22 mouse cellular contexts compared by ENCODE assay signal in genomic region chr2:18833024-18833590, GRCm38 (mm10).
"Had no signal": no experiment of that assay in that cellular context is flagged by ENCODE, and none has a peak within 500 bp of the region (broad histone marks: within the 10 kb centered on the region; RNA-seq: fewer than 3 reads in every experiment).

No protein-coding gene starts in this region.

- H3K4me1 ChIP-seq: kidney, embryonic 15.5 days; liver, embryonic 13.5 days; midbrain, embryonic 12.5 days; midbrain, embryonic 15.5 days; neural tube, embryonic 13.5 days; stomach, embryonic 15.5 days had no signal

- H3K36me3 ChIP-seq: kidney, embryonic 15.5 days; liver, embryonic 13.5 days; midbrain, embryonic 12.5 days; midbrain, embryonic 15.5 days; neural tube, embryonic 13.5 days; stomach, embryonic 15.5 days had no signal

- H3K9me3 ChIP-seq: kidney, embryonic 15.5 days; liver, embryonic 13.5 days; megakaryocyte, embryonic 14.5 days; midbrain, embryonic 12.5 days; midbrain, embryonic 15.5 days; neural tube, embryonic 13.5 days; stomach, embryonic 15.5 days had no signal

- DNase-seq: kidney, adult 8-10 months; kidney, postnatal 10 days; kidney, postnatal 36 days; layer of hippocampus, postnatal 36 days; liver, embryonic 13.5 days; lung, adult 2 months; lung, postnatal 14 days; retina, postnatal 1 day; right cerebral cortex, postnatal 25 days; spleen, adult 18-20 months; thymus, adult 2 months; thymus, postnatal 14 days; thymus, postnatal 4 days had no signal

- H3K4me3 ChIP-seq: kidney, embryonic 15.5 days; left cerebral cortex, adult 2 months; liver, embryonic 13.5 days; megakaryocyte, embryonic 14.5 days; midbrain, embryonic 12.5 days; midbrain, embryonic 15.5 days; myocyte; neural tube, embryonic 13.5 days; stomach, embryonic 15.5 days had no signal

- ATAC-seq: midbrain, embryonic 15.5 days had no signal

- H3K4me2 ChIP-seq: kidney, embryonic 15.5 days; liver, embryonic 13.5 days; midbrain, embryonic 12.5 days; midbrain, embryonic 15.5 days; neural tube, embryonic 13.5 days; stomach, embryonic 15.5 days had no signal

- H3K9ac ChIP-seq: kidney, embryonic 15.5 days; liver, embryonic 13.5 days; midbrain, embryonic 12.5 days; midbrain, embryonic 15.5 days; neural tube, embryonic 13.5 days; stomach, embryonic 15.5 days had no signal

- H3K27me3 ChIP-seq: kidney, embryonic 15.5 days; liver, embryonic 13.5 days; megakaryocyte, embryonic 14.5 days; midbrain, embryonic 12.5 days; midbrain, embryonic 15.5 days; neural tube, embryonic 13.5 days; stomach, embryonic 15.5 days had no signal

- H3K27ac ChIP-seq: kidney, embryonic 15.5 days; left cerebral cortex, adult 2 months; liver, embryonic 13.5 days; macrophage; midbrain, embryonic 12.5 days; midbrain, embryonic 15.5 days; neural tube, embryonic 13.5 days; stomach, embryonic 15.5 days had no signal
